Mouse (Mus musculus) WW6 (cell line): ENCODE data around the gene Nav2.

Source experiments
- DNase-seq: peaks from one replicate; pipeline ENCODE4 v3.0.0-alpha.2; 2013; ENCODE audit warnings: low read depth, low spot score

Gene Nav2

GRCm38 (mm10) chr7:49000816-49001215 lies 92.3 kb downstream of the Nav2 start:
- DNase-seq: no peak

- no peak for DNase-seq
Measured at GRCm38 (mm10) chr7:49004402-49004801, 95.9 kb downstream of the Nav2 start.

GRCm38 (mm10) chr7:49006886-49007285 lies 98.4 kb downstream of the Nav2 start:
- no peak for DNase-seq

- no peak for DNase-seq
Measured at GRCm38 (mm10) chr7:49010739-49011138, 102.2 kb downstream of the Nav2 start.

GRCm38 (mm10) chr7:49012027-49012426 lies 103.5 kb downstream of the Nav2 start:
- DNase-seq: no peak

- no peak for DNase-seq
Measured at GRCm38 (mm10) chr7:49014480-49014879, 106.0 kb downstream of the Nav2 start.

GRCm38 (mm10) chr7:49015297-49015696 lies 106.8 kb downstream of the Nav2 start:
- DNase-seq: no peak

- no peak for DNase-seq
Measured at GRCm38 (mm10) chr7:49016088-49016487, 107.6 kb downstream of the Nav2 start.

GRCm38 (mm10) chr7:49017794-49018193 lies 109.3 kb downstream of the Nav2 start:
- no peak for DNase-seq

GRCm38 (mm10) chr7:49018478-49018914 lies 110.0 kb downstream of the Nav2 start:
- no peak for DNase-seq

GRCm38 (mm10) chr7:49025026-49025815 lies 116.7 kb downstream of the Nav2 start:
- DNase-seq: no peak

GRCm38 (mm10) chr7:49025991-49026390 lies 117.5 kb downstream of the Nav2 start:
- DNase-seq: no peak

- no peak for DNase-seq
Measured at GRCm38 (mm10) chr7:49026466-49026865, 118.0 kb downstream of the Nav2 start.

GRCm38 (mm10) chr7:49029282-49030012 lies 120.9 kb downstream of the Nav2 start:
- DNase-seq: no peak

- DNase-seq: no peak
Measured at GRCm38 (mm10) chr7:49032216-49032615, 123.7 kb downstream of the Nav2 start.

GRCm38 (mm10) chr7:49034253-49034652 lies 125.7 kb downstream of the Nav2 start:
- no peak for DNase-seq

GRCm38 (mm10) chr7:49040163-49040562 lies 131.6 kb downstream of the Nav2 start:
- no peak for DNase-seq

- DNase-seq: no peak
Measured at GRCm38 (mm10) chr7:49041334-49042070, 133.0 kb downstream of the Nav2 start.

GRCm38 (mm10) chr7:49045499-49046346 lies 137.2 kb downstream of the Nav2 start:
- DNase-seq: no peak

- DNase-seq: no peak
Measured at GRCm38 (mm10) chr7:49046347-49046989, 138.0 kb downstream of the Nav2 start.

GRCm38 (mm10) chr7:49047336-49047735 lies 138.8 kb downstream of the Nav2 start:
- DNase-seq: no peak
